Mouse (Mus musculus): ENCODE measurements around the gene Cpa1. TPM values are rescaled to one million over a fixed set of nuclear protein-coding genes. Genes with fewer than 3 reads are reported as not detected.
A peak's percentile ranks its signal among the peaks of the same experiment; 100 is the strongest.

Cpa1 gene
- polyA plus RNA-seq, 1 experiment from 2014 or later: not detected

GRCm38 (mm10) chr6:30628152-30628551, 10.9 kb upstream of the Cpa1 start:
- H3K4me3 ChIP-seq (replicated peaks): no peak overlapping the region
- no peaks in the 10 kb centered on the region for H3K36me3 ChIP-seq (replicated peaks)
- WGBS: 68% methylated on average over 6 of the region's 6 CpGs
- H3K9ac ChIP-seq: no peak overlapping the region
- no peaks in the 10 kb centered on the region for H3K27me3 ChIP-seq
- H3K4me1 ChIP-seq: peaks cover 8% of the 10 kb centered on the region; the same call in 1 of the 2 replicates
- no peak overlapping the region for H3K27ac ChIP-seq
- no peak overlapping the region for H3K4me2 ChIP-seq
- H3K9me3 ChIP-seq: no peaks in the 10 kb centered on the region
- no peak for ATAC-seq (ENCODE audit: low FRiP score)

DNA sequence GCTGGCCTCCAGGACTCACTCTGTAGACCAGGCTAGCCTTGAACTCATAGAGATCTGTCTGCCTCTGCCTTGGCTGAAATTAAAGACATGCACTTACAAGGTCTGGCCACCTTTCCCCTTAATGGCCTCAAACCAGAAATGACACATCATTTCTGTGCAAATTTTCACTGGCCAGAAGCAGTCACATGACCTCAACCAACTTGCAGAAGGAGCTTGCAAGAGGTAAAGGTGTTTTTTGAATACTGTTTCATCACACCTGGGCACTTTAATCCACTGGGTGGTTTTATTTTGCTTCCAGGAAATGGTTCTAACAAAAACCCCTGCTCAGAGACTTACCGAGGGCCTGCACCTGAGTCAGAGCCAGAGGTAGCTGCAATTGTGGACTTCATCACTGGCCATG, 9.0 kb upstream of the Cpa1 start:
- H3K36me3 ChIP-seq (replicated peaks): no peaks in the 10 kb centered on the region
- H3K4me3 ChIP-seq (replicated peaks): no peak overlapping the region
- H3K27me3 ChIP-seq: no peaks in the 10 kb centered on the region
- ATAC-seq (ENCODE audit: low FRiP score): no peak
- peaks cover 8% of the 10 kb centered on the region; the same call in 1 of the 2 replicates for H3K4me1 ChIP-seq
- 97% methylated on average over 1 of the region's 1 CpGs for WGBS
- H3K9ac ChIP-seq: no peak overlapping the region
- H3K27ac ChIP-seq: no peak overlapping the region
- no peak overlapping the region for H3K4me2 ChIP-seq
- no peaks in the 10 kb centered on the region for H3K9me3 ChIP-seq

DNA sequence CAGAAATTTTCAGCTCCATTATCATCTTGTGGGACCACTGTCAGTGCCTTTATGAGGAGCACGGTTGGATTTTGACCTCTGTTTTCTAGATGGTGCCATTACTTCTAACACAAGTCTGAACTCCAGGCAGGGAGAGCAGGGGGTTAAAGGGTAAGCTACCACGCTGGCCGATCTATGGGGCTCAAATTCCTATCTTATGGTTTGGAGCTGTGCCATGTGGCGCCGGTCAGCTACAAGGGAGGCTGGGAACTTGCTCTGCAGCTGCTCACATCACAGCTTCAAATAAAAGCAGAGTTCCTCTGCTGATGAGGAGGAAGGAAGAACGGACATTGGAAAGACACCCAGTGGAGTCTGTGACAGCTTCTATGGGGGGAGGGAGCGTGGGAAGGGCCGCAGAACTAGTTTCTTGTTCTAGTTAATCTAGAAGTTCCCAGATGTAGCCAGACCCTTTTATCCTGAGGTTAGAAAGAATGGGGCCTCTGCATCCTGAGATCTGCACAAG, 3.6 kb upstream of the Cpa1 start:
- peaks cover 13% of the 10 kb centered on the region for H3K4me1 ChIP-seq
- no peak overlapping the region for H3K4me3 ChIP-seq (replicated peaks)
- no peaks in the 10 kb centered on the region for H3K36me3 ChIP-seq (replicated peaks)
- H3K27me3 ChIP-seq: no peaks in the 10 kb centered on the region
- 64% methylated on average over 8 of the region's 8 CpGs for WGBS
- H3K27ac ChIP-seq: peak overlapping the region; percentile 6; the same call in 1 of the 2 replicates
- no peak for ATAC-seq (ENCODE audit: low FRiP score)
- no peak overlapping the region for H3K4me2 ChIP-seq
- no peaks in the 10 kb centered on the region for H3K9me3 ChIP-seq
- H3K9ac ChIP-seq: no peak overlapping the region

- Histone ChIP-seq H3K9ac (no peak overlapping the region), H3K9me3 (no peaks in the 10 kb centered on the region), H3K27ac (peak overlapping the region; percentile 65), H3K4me3 (replicated peaks) (no peak overlapping the region), H3K27me3 (no peaks in the 10 kb centered on the region), H3K4me1 (peaks cover 13% of the 10 kb centered on the region), H3K36me3 (replicated peaks) (no peaks in the 10 kb centered on the region), H3K4me2 (no peak overlapping the region)
- no peak for ATAC-seq (ENCODE audit: low FRiP score)
- WGBS: 32% methylated on average over 4 of the region's 4 CpGs
Observed at GRCm38 (mm10) chr6:30636186-30636842, 2.7 kb upstream of the Cpa1 start.

DNA sequence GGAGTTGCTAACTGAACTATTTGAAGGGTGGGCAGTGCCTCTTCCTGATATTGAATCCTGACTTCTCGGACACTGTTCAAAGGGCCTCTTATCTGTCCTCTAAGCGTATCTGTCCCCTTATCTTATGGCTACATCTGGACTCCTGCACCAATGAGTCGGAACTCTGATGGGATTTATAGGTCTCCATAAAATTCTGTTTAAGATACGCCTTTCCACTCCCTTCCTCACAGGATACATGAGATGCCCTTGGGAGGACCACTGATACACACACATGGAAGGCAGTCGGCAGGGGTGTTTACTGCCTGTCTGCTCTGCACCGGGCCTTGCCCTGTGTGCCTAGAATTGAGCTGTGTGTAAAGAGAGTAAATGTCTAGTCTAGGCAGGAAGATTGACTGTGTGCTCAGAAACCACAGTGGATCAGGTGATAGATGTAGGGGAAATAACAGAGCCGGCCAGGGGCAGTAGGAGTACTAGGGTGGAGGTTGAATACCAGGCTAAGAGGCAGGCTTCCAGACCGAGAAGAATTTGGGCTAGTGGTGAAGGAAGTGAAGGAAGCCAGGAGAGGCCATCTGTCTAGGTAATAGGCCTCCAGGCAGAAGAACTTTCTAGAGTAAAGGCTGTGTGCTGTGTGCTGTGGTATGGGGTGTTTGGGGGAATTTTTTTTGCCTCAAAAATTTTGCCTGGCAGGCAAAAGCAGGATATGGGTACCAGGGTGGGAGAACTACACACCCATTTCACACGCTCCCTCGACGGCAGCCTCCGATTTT, 4.9 kb downstream of the Cpa1 start:
- no peak overlapping the region for H3K9ac ChIP-seq
- no peaks in the 10 kb centered on the region for H3K36me3 ChIP-seq (replicated peaks)
- H3K27ac ChIP-seq: peak overlapping the region; percentile 10; the same call in 1 of the 2 replicates
- H3K9me3 ChIP-seq: no peaks in the 10 kb centered on the region
- H3K4me1 ChIP-seq: peaks cover 10% of the 10 kb centered on the region; the same call in 1 of the 2 replicates
- no peak for ATAC-seq (ENCODE audit: low FRiP score)
- H3K4me2 ChIP-seq: no peak overlapping the region
- 85% methylated on average over 12 of the region's 12 CpGs for WGBS
- H3K27me3 ChIP-seq: no peaks in the 10 kb centered on the region; the same call in 1 of the 2 replicates
- H3K4me3 ChIP-seq (replicated peaks): no peak overlapping the region

DNA sequence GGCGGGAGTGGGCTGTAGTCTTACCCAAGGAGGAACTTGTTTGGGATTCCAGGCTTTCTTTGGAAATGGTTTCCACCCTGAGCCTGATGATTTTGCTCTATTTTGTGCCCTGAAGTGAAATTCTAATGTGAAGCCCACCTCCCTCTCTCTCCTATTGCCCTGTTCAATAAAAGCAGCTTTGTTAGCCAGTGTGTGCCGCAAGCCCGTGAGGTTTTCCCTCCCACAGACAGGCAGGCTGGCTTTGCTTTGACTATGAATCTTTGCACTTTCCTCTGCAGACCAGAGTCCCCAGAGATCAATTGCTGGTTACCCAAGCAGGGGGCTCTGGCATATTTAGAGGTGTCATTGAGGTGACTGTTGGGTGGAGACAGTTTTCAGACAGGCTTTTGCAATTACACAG, 5.4 kb downstream of the Cpa1 start:
- Histone ChIP-seq H3K4me1 (peaks cover 14% of the 10 kb centered on the region; the same call in 1 of the 2 replicates), H3K36me3 (replicated peaks) (no peaks in the 10 kb centered on the region), H3K4me3 (replicated peaks) (no peak overlapping the region), H3K27ac (peak overlapping the region; percentile 10), H3K4me2 (no peak overlapping the region), H3K9me3 (no peaks in the 10 kb centered on the region), H3K27me3 (no peaks in the 10 kb centered on the region; the same call in 1 of the 2 replicates), H3K9ac (no peak overlapping the region)
- 50% methylated on average over 3 of the region's 3 CpGs for WGBS
- ATAC-seq (ENCODE audit: low FRiP score): no peak

- no peak overlapping the region for H3K9ac ChIP-seq
- H3K36me3 ChIP-seq (replicated peaks): no peaks in the 10 kb centered on the region
- 87% methylated on average over 6 of the region's 6 CpGs for WGBS
- no peak for ATAC-seq (ENCODE audit: low FRiP score)
- no peaks in the 10 kb centered on the region for H3K9me3 ChIP-seq
- H3K4me3 ChIP-seq (replicated peaks): no peak overlapping the region
- no peak overlapping the region for H3K27ac ChIP-seq
- no peaks in the 10 kb centered on the region; the same call in 1 of the 2 replicates for H3K27me3 ChIP-seq
- H3K4me1 ChIP-seq: peaks cover 20% of the 10 kb centered on the region
- H3K4me2 ChIP-seq: no peak overlapping the region
Observed at GRCm38 (mm10) chr6:30645379-30645778, 6.4 kb downstream of the Cpa1 start.

DNA sequence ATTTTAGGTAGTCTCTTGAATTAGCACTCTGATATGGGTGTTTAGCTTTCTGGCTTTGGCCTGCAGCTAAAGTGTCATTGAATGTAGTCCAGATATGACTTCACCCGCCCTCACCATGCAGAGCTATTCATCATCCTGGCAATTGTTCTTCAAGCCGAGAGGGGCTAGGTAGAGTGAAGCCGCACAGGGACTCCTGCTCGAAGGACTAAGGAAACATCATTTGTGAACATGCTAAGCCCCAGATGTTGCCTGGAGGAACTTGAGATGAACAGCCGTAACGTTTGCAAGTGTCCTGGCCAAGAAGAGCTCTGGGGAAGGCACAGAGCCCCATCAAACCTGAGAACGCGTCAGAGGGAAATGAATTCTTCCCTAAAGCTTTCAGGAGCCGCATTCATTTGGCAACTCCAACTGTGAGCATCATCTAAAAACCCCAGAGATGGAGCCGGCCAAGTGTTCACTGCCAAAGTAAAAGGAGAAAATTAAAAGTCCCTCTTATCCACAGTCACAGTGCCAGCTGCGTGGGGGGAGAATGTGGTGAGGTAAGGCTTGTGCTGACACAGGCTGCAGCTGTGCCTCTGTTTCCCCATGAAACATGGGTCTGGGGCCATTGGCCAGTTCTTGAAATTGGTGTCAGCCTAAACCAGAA, 10.8 kb downstream of the Cpa1 start:
- Histone ChIP-seq H3K4me3 (replicated peaks) (no peak overlapping the region), H3K27ac (no peak overlapping the region; the same call in 1 of the 2 replicates), H3K9ac (no peak overlapping the region), H3K4me2 (no peak overlapping the region), H3K4me1 (peaks cover 42% of the 10 kb centered on the region), H3K36me3 (replicated peaks) (no peaks in the 10 kb centered on the region), H3K9me3 (no peaks in the 10 kb centered on the region), H3K27me3 (no peaks in the 10 kb centered on the region)
- 74% methylated on average over 11 of the region's 11 CpGs for WGBS
- no peak for ATAC-seq (ENCODE audit: low FRiP score)

GRCm38 (mm10) chr6:30652425-30653188, 13.6 kb downstream of the Cpa1 start:
- Histone ChIP-seq H3K4me1 (peaks cover 52% of the 10 kb centered on the region), H3K9me3 (no peaks in the 10 kb centered on the region), H3K36me3 (replicated peaks) (no peaks in the 10 kb centered on the region; the same call in 1 of the 2 replicates), H3K27me3 (no peaks in the 10 kb centered on the region), H3K27ac (peak overlapping the region; percentile 81), H3K4me2 (no peak overlapping the region), H3K4me3 (replicated peaks) (no peak overlapping the region), H3K9ac (no peak overlapping the region)
- ATAC-seq (ENCODE audit: low FRiP score): no peak
- WGBS: 47% methylated on average over 9 of the region's 9 CpGs

DNA sequence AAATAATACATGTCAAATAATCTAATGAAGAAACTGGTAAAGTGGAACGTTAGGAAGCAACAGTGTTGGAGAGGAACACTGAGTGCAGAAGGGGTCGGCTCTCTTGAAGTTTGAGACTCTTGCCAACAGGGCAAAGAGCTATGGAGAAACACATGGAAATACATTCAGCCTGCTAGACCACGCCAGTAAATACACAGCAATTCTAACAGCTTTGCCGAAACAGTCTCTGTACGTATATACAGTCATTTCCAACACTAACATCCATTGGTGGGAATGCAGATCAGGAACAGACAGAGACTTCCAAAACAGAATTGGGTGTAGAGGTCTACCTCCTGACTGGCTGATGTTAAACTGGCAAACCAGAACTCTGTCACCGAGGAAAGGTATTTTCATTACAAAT, 14.5 kb downstream of the Cpa1 start:
- peaks cover 52% of the 10 kb centered on the region for H3K4me1 ChIP-seq
- H3K27me3 ChIP-seq: no peaks in the 10 kb centered on the region
- H3K27ac ChIP-seq: peak overlapping the region; percentile 81
- 78% methylated on average over 6 of the region's 6 CpGs for WGBS
- no peaks in the 10 kb centered on the region for H3K9me3 ChIP-seq
- ATAC-seq (ENCODE audit: low FRiP score): no peak
- no peak overlapping the region for H3K9ac ChIP-seq
- H3K36me3 ChIP-seq (replicated peaks): peaks cover 4% of the 10 kb centered on the region; the same call in 1 of the 2 replicates
- no peak overlapping the region for H3K4me3 ChIP-seq (replicated peaks)
- no peak overlapping the region for H3K4me2 ChIP-seq

DNA sequence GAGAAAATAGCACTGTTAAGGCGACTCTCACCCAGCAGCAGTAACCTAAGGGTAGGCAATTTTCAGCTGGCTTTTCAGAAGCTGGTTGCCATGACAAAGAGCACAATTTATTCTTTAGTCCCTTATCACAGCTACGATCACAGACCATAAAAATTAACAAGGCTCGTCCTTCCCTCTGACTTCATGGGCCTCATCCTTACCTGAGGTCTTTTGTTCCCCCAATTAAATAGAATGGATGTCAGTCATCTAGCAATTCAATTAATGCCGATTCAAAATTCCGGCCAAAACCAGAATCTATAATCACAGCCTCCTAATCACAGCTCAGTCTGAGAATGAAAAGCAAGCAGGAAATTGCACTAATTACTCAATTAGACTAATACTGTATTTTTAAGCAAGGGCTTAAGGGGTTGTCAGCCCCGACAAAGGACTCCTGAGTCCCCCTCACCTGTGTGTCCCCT, 15.4 kb downstream of the Cpa1 start:
- Histone ChIP-seq H3K27ac (peak overlapping the region; percentile 81), H3K36me3 (replicated peaks) (peaks cover 11% of the 10 kb centered on the region; the same call in 1 of the 2 replicates), H3K27me3 (no peaks in the 10 kb centered on the region), H3K4me1 (peaks cover 48% of the 10 kb centered on the region), H3K9me3 (no peaks in the 10 kb centered on the region), H3K4me2 (peak overlapping the region; percentile 13), H3K9ac (no peak overlapping the region), H3K4me3 (replicated peaks) (no peak overlapping the region)
- WGBS: 12% methylated on average over 6 of the region's 6 CpGs
- ATAC-seq (ENCODE audit: low FRiP score): peak; percentile 79

Measured in forebrain, embryonic 12.5 days (tissue).